Mouse (Mus musculus) kidney, postnatal 25 days (tissue): Measurements from ENCODE around the gene Mill2.
"Not testable (repeated sequence)": the region's sequence is repeated elsewhere in the genome, so short reads cannot be mapped to it uniquely, and the experiment has no call there.

ENCODE experiments used
- DNase-seq, 2 experiments: peaks; one replicate each; pipeline ENCODE4 v3.0.0; 2021; ENCODE audit warnings: mixed read lengths in 2 of 2

Gene Mill2

DNA sequence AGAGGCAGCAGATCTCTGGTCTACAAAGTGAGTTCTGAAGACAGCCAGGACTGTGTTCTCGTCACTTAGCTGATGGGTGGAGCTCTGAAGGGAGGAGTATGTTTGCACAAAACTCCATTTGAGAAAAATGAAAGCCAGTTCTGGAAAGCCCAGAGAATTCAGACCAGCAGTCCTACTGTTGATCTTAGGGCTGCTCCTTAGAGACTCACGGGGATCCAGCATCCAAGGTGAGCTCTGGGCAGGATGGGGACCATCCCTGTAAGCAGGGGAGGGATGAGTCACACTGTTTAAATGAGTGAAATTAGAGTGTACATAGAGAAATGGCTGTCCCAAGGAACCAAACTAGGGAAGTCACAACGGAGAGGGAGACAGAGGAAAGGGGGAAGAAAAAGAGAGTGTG, at the start of gene Mill2:
Mill2 (plus strand) TSS at position 102 of the 400 bp plus-strand sequence.
- DNase-seq: no peak

DNA sequence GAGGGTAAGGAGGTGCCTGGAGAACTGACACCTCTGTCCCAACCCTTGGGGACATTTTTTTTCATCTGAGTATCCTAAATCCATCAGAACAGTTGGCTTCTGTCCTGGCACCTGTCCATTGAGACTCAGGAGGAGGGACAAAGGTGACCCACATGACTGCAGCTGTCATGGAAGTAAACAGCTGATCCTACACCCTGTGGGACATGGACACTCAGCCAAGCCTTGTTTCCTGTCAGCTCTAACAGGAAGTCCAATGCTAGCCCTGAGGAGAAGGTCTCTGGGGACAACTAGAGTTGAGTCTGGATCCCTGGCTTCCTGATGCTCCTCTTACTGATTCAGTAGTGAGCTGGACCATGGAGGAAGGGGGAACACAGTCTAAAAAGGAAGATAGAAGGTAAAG, 49.1 kb upstream of the Mill2 start:
- not testable (repeated sequence) for DNase-seq

- no peak for DNase-seq
Measured at GRCm38 (mm10) chr7:18798420-18798819, 41.3 kb upstream of the Mill2 start, which contains the start of gene Psg19. Gene Psg19 (minus strand): TSS chr7:18798520.

DNA sequence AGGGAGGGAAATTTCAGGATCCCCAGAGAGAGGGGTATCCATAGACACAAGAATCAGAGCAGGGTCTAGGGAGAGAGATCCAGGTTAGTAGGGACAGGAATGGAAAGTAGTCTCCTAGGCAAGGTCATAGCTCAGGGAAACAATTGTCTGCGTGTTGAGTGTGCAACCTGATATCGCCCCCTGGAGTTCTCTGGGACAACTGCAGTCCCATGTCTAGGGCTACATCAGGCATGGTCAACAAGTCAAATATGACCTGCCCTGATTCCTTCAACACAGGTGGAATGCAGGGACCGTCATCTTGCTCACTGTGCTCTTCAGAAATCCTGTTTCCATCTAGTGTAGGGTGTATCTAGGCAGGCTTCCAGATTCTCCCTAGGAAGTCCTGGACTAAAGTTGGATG, 40.6 kb upstream of the Mill2 start:
- DNase-seq: no peak

DNA sequence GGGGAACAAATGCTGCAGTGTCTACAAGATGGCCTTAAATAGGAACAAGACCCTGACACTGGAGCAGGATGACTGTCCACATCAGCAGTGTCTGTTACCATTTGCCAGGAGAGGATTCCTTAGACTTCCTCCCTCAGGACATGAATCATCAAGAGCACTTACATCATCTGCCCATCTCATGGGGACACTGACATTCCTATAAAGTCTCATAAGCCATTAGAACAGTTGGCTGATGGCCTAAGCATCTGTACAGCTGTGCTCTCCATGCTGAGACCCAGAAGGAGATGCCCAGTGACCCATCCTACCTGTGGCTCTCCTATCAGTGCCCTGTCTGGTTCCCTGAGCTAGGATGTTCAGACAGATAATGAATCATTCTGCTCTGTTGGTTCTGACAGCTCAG, 36.2 kb upstream of the Mill2 start:
- no peak for DNase-seq

DNA sequence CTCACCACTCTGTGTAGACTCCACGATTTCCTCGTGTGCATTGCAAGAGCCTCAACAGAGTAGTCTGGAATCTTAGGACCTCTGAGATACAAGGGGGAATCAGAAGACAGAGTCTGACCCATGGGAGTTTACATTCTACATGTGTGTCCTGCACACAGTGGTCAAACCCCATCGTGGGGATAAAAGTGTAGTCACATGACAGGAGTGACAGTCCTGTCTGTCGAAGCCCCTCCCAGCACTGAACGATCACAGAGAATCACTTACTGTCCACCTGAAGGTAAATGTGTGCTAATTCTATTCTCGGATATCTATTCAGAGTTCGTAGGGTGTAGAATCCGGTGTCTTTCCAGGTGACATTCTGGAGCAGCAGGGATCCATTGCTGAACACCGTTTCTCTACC, 21.5 kb upstream of the Mill2 start:
- DNase-seq: no peak

GRCm38 (mm10) chr7:18821507-18821906, 18.3 kb upstream of the Mill2 start, which contains the start of gene Psg17:
Gene Psg17 (minus strand): TSS chr7:18821607.
- no peak for DNase-seq

DNA sequence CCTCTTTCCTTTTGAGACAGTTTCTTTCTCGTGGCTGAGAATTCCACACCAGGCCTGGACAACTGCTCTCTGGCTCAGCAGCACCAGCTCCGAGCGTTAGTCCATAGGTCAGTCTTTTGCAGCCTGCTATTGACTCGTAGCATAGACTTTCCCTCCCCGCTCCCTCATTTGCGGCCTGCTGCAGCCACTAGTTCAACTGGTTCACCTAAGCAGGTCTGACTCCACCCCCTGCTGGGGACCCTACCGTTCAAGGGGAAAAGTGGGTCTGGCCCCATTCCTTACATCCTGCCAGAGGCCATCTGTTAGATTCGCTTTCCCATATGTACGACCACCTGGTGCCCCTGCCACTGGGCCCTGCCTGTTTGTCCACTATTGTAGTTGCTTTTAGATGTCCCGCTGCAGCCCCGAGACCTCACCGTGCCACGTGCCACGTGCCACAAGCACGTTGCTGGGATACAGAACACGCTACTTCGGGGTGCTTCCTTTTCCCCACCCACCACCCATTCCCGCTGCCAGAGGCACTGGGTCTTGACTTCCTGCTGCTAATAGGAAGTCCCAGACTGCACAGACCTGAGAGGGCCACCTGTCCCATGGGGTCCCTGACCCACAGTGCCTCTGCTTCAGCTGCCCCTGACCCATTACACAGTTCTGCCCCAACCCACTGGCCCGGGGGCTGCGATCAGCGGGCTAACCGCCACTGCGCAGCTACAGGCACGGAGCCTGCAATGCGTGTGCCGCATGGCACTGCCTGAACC, 11.8 kb upstream of the Mill2 start:
- no peak for DNase-seq

GRCm38 (mm10) chr7:18828592-18828991, 11.2 kb upstream of the Mill2 start:
- peak in 1 of 2 experiments; percentile 28 for DNase-seq

DNA sequence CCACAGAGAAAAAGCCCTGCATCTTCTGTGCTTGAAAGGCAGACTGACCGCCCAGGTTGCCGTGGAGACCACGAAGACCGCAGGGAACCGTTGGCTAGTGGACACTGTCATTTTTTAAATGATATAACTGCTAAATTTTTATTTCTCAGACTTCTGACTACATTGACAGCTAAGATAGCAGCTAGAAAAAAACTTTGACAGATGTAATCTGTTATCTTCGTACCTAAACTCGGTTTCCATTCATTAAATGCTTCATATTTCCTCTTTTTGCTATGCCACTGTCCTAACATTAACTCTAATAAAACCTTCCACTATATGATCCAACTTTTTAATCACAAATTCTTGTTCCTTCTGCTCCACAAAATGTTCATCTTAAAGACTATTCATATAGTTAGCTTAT, 10.2 kb upstream of the Mill2 start:
- no peak for DNase-seq

- DNase-seq: peak in 1 of 2 experiments; percentile 33
Measured at GRCm38 (mm10) chr7:18832298-18832697, 7.5 kb upstream of the Mill2 start.

DNA sequence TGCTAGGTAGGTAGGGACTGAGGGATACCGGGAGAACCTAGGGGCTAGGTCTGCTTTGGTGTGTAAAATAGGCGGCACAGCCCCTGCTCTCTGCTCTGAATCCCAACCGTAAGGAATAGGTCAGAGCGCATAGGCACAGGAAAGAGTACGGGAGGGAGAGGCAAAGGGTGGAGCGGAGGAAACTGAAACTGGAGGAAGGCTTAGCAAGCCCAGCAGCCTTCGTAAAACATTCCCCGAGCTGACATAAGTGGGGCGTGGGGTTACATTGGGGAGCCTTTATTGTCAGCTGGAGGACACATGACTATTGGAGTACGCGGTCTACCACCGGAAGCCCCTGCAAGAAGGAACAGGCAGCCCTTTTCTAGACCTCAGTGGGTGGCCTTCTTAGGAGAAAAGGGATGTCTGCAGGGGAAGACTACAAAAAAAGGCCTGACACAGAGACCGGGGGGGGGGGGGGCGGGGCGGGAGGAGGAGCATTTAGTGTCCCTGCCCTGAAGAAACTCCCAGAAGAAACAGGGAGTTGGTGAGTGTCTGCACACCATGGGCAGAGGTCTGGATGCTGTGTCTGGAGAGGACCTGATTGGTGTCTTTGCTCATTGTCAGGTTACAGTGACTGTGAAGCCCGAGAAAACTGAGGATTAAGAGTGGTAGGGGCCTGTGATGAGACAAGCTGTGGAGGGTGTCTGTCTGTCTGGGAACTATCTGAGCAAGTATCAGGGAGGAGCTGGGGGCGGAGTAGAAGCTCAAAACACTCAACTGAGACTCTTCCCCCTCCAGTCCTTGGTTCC, 814 bp downstream of the Mill2 start:
- DNase-seq: peak; percentile 51 to 77

GRCm38 (mm10) chr7:18841174-18841567, 1.4 kb downstream of the Mill2 start:
- no peak for DNase-seq

GRCm38 (mm10) chr7:18844811-18845210, 5.0 kb downstream of the Mill2 start:
- no peak for DNase-seq

GRCm38 (mm10) chr7:18848395-18848794, 8.6 kb downstream of the Mill2 start:
- DNase-seq: no peak

- DNase-seq: peak in 1 of 2 experiments; percentile 19
Measured at GRCm38 (mm10) chr7:18858310-18858916, 18.6 kb downstream of the Mill2 start.

- no peak for DNase-seq
Measured at GRCm38 (mm10) chr7:18862801-18863200, 23.0 kb downstream of the Mill2 start.

GRCm38 (mm10) chr7:18868491-18868890, 28.7 kb downstream of the Mill2 start:
- no peak for DNase-seq

- DNase-seq: not testable (repeated sequence)
Measured at GRCm38 (mm10) chr7:18871031-18871430, 31.3 kb downstream of the Mill2 start, which contains the start of gene Pglyrp1. Gene Pglyrp1 (plus strand): TSS chr7:18871331.

GRCm38 (mm10) chr7:18872014-18872802, 32.4 kb downstream of the Mill2 start:
- DNase-seq: peak in 1 of 2 experiments; percentile 19

DNA sequence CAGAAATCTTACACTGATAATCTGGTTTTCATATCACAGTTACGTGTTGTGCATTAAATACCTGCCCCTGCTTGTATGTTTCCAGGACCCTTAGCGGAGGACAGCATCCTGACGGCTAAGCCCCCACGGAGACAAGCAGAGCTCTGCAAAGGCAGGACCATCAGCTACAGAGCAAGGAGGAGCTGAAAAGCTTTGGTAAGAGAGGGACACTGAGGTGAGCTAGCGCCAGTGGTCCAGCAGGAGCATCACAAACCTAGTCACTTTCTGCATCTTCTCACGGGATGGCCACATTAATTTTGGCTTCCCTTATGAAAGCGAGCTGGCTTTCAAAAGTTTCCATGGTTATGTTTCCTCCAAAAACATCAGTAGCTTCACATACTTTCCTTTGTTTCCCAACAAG, 33.0 kb downstream of the Mill2 start:
- DNase-seq: no peak

- DNase-seq: peak; percentile 77 to 80
Measured at GRCm38 (mm10) chr7:18873253-18873652, 33.5 kb downstream of the Mill2 start.

- no peak for DNase-seq
Measured at GRCm38 (mm10) chr7:18875372-18875771, 35.6 kb downstream of the Mill2 start.
